Mouse (Mus musculus) thymus, adult 2 months (tissue): Measurements from ENCODE around the gene Fxyd5. TPM values are rescaled to one million over a fixed set of nuclear protein-coding genes. Genes with fewer than 3 reads are reported as not detected.

ENCODE experiments used
- DNase-seq: peaks from one replicate; pipeline ENCODE4 v3.0.0; 2021
- H3K27ac ChIP-seq: fragments of 200-500 bp; 2 replicates; pipeline ENCODE4 v1.5.1; 2012; ENCODE audit warnings: low read length, control low read depth; ENCODE audit not compliant: control insufficient read depth, insufficient read depth
- H3K27me3 ChIP-seq: fragments of 200-500 bp; 2 replicates; pipeline ENCODE4 v1.6.1; 2012; ENCODE audit warnings: mild to moderate bottlenecking, low read length, moderate library complexity, mixed read lengths; ENCODE audit not compliant: control insufficient read depth, insufficient read depth
- H3K36me3 ChIP-seq: fragments of 200-500 bp; 2 replicates; pipeline ENCODE4 v1.6.1; 2012; ENCODE audit warnings: mild to moderate bottlenecking, low read length, moderate library complexity; ENCODE audit not compliant: control insufficient read depth, insufficient read depth
- H3K4me1 ChIP-seq: fragments of 200-500 bp; replicated peaks from 2 replicates; pipeline ENCODE4 v1.6.1; 2012; ENCODE audit warnings: low read length; ENCODE audit not compliant: control insufficient read depth, insufficient read depth
- H3K4me3 ChIP-seq: fragments of 200-500 bp; 2 replicates; pipeline ENCODE4 v1.5.1; 2012; ENCODE audit warnings: mild to moderate bottlenecking, low read length, control low read depth, moderate library complexity; ENCODE audit not compliant: control insufficient read depth, insufficient read depth
- CTCF ChIP-seq: fragments of 200-500 bp; IDR thresholded peaks from 2 replicates; pipeline ENCODE4 v1.5.1; 2012; ENCODE audit warnings: mild to moderate bottlenecking, control low read depth, low read length, moderate library complexity, borderline replicate concordance; ENCODE audit not compliant: control insufficient read depth, poor library complexity, insufficient read depth; ENCODE audit errors: extremely low read depth
- POLR2A ChIP-seq: fragments of 200-500 bp; IDR thresholded peaks from 2 replicates; pipeline ENCODE4 v1.6.1; 2012; ENCODE audit warnings: mild to moderate bottlenecking, low read length, control low read depth, moderate library complexity; ENCODE audit not compliant: control insufficient read depth, poor library complexity, insufficient read depth; ENCODE audit errors: extremely low read depth
- WGBS: fragments of 180-500 bp; shearing (Covaris S2); methylation state at CpG from one replicate; pipeline ENCODE4 v1.1.7; 2018; 5-methylcytosine and 5-hydroxymethylcytosine counted together
- polyA plus RNA-seq: library from polyadenylated mRNA; depleted of rRNA; stranded (reverse); fragments of >200 nt; gene quantifications from 2 replicates; pipeline ENCODE4 v1.2.3, GENCODE M21; 2012

Gene Fxyd5
- polyA plus RNA-seq, 1 experiment = 283 TPM

DNA sequence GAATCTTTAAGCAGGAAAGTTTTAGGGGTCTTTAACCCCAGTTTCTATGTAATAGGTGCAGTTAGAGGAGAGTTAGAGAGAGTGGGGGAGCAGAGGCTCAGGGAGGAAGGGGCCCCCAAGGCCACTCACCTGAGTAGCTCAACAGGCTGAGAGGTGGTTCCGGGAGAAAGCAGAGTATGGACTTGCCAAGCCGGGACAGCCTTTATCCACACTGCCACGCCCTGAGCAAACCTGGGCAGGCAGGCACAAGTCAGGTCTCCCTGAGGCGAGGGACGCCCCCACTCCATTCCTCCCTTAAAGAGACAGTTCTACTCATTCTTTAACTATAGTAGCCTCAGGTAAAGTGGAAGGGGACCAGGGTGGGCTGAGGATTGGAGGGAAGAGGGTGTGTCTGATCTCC, 34.2 kb upstream of the Fxyd5 start, which contains the start of gene Fxyd3:
Gene Fxyd3 (minus strand): TSS at position 213 of the 400 bp plus-strand sequence.
- no peak within 1 kb of the TSS for H3K4me3 ChIP-seq

GRCm38 (mm10) chr7:31074713-31075069, 32.4 kb upstream of the Fxyd5 start:
- H3K36me3 ChIP-seq = no peaks in the 10 kb centered on the region
- WGBS = 93% methylated on average over 5 of the region's 5 CpGs

More for the DNA sequence above, 34.2 kb upstream of the Fxyd5 start, which contains the start of gene Fxyd3:
- DNase-seq = no peak
- Histone ChIP-seq H3K4me1 (no peaks in the 10 kb centered on the region), H3K27ac (no peak within 1 kb of the TSS), H3K27me3 (no peaks in the 10 kb centered on the region), H3K36me3 (no peaks in the 10 kb centered on the region)
- 92% methylated on average over 5 of the region's 5 CpGs for WGBS
- TF ChIP-seq CTCF = no peak
- no peak for TF ChIP-seq POLR2A

DNA sequence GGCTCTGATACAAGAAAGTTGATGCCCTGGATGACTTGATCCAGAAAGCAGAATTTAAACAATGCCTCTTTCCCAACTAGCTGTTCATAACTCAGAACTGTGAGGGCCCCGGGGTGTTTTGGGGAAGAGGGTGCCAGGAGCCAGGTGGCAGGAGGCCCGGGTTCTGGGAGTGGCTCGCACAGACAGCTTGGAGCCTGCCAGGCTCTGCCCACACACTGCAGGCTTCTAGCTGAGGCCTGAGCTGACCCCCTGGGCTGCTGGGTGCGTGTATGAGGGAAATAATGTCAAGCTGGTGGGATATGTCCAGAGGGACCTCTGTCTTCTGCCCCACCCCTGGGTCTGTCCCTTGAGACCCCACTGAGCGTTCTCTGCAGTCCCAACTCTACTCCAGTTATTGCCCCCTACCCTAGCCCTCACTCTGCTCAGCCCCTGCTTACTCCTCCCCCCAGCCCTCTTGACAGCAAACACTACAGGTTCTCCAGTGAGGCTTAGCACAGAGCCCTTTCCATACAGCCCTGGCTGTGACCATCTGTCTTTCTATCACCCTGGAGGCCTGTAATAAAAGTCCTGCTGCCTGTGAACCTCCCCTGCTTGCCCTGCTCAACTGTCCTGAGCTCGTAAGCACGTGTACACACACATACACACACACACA, 31.9 kb upstream of the Fxyd5 start:
- no peaks in the 10 kb centered on the region for H3K27me3 ChIP-seq
- no peaks in the 10 kb centered on the region for H3K36me3 ChIP-seq
- 89% methylated on average over 7 of the region's 7 CpGs for WGBS
- no peak overlapping the region for H3K27ac ChIP-seq
- no peaks in the 10 kb centered on the region for H3K4me1 ChIP-seq
- TF ChIP-seq POLR2A (no peak), CTCF (no peak)
- no peak for DNase-seq
- no peak overlapping the region for H3K4me3 ChIP-seq

More at GRCm38 (mm10) chr7:31074713-31075069, 32.4 kb upstream of the Fxyd5 start:
- Histone ChIP-seq H3K4me3 (no peak overlapping the region), H3K27ac (no peak overlapping the region), H3K27me3 (no peaks in the 10 kb centered on the region), H3K4me1 (no peaks in the 10 kb centered on the region)
- no peak for DNase-seq
- TF ChIP-seq CTCF = no peak
- TF ChIP-seq POLR2A = no peak

DNA sequence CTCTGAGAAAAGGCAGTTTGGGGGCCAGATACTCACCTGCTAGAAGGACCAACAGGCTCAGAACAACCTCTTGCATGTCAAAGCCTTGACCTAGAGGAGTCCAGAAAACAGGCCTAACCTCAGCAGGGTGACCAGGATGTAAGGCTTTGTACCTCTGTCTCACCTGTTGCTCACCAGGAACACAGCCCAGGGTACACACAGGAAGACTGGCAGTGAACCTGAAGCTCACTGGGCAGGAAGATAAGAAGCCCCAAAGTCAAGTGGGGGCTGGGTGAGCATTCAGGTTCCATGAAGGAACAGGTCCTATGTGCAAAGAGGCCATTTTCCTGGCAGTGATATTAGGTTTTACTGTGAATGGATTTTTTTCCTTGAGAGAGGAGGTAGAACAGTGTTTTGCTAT, 31.3 kb upstream of the Fxyd5 start:
- TF ChIP-seq POLR2A (no peak), CTCF (no peak)
- H3K27me3 ChIP-seq = no peaks in the 10 kb centered on the region
- no peak for DNase-seq

GRCm38 (mm10) chr7:31072326-31072725, 30.0 kb upstream of the Fxyd5 start:
- H3K4me3 ChIP-seq = no peak overlapping the region
- no peak overlapping the region for H3K27ac ChIP-seq
- no peaks in the 10 kb centered on the region for H3K36me3 ChIP-seq
- H3K27me3 ChIP-seq = no peaks in the 10 kb centered on the region
- 94% methylated on average over 9 of the region's 9 CpGs for WGBS
- H3K4me1 ChIP-seq = no peaks in the 10 kb centered on the region
- DNase-seq = no peak
- TF ChIP-seq POLR2A = no peak
- no peak for TF ChIP-seq CTCF

More for the DNA sequence above, 31.3 kb upstream of the Fxyd5 start:
- Histone ChIP-seq H3K36me3 (no peaks in the 10 kb centered on the region), H3K27ac (no peak overlapping the region), H3K4me3 (no peak overlapping the region), H3K4me1 (no peaks in the 10 kb centered on the region)

- Histone ChIP-seq H3K4me1 (no peaks in the 10 kb centered on the region), H3K4me3 (no peak overlapping the region), H3K27ac (no peak overlapping the region), H3K27me3 (no peaks in the 10 kb centered on the region), H3K36me3 (no peaks in the 10 kb centered on the region)
- TF ChIP-seq POLR2A = no peak
- no peak for TF ChIP-seq CTCF
- DNase-seq = no peak
- WGBS = 91% methylated on average over 6 of the region's 6 CpGs
These were observed 28.0 kb upstream of the Fxyd5 start for GRCm38 (mm10) chr7:31070324-31070723.
